Mouse (Mus musculus) fat pad, adult 2 months (tissue): ENCODE data around the gene Pcnx.

ENCODE experiments used
- DNase-seq: peaks from one replicate; pipeline ENCODE4 v3.0.0-alpha.2; 2011; ENCODE audit warnings: low read depth, low spot score; ENCODE audit errors: extremely low read depth

Gene Pcnx

GRCm38 (mm10) chr12:81894311-81894710 lies 34.5 kb downstream of the Pcnx start:
- DNase-seq: no peak

- DNase-seq: no peak
Measured at GRCm38 (mm10) chr12:81895986-81896385, 36.2 kb downstream of the Pcnx start.

- DNase-seq: no peak
Measured at GRCm38 (mm10) chr12:81904456-81904855, 44.6 kb downstream of the Pcnx start.

GRCm38 (mm10) chr12:81905865-81906264 lies 46.0 kb downstream of the Pcnx start:
- DNase-seq: peak; percentile 51

- DNase-seq: no peak
Measured at GRCm38 (mm10) chr12:81907741-81908357, 48.0 kb downstream of the Pcnx start.

- no peak for DNase-seq
Measured at GRCm38 (mm10) chr12:81910439-81910838, 50.6 kb downstream of the Pcnx start.

- DNase-seq: no peak
Measured at GRCm38 (mm10) chr12:81915176-81915950, 55.5 kb downstream of the Pcnx start.

GRCm38 (mm10) chr12:81918346-81918745 lies 58.5 kb downstream of the Pcnx start:
- no peak for DNase-seq

GRCm38 (mm10) chr12:81918886-81919285 lies 59.1 kb downstream of the Pcnx start:
- no peak for DNase-seq

- no peak for DNase-seq
Measured at GRCm38 (mm10) chr12:81920027-81920426, 60.2 kb downstream of the Pcnx start.

- no peak for DNase-seq
Measured at GRCm38 (mm10) chr12:81920614-81921013, 60.8 kb downstream of the Pcnx start.

- DNase-seq: no peak
Measured at GRCm38 (mm10) chr12:81921785-81922184, 62.0 kb downstream of the Pcnx start.

- DNase-seq: no peak
Measured at GRCm38 (mm10) chr12:81922838-81923237, 63.0 kb downstream of the Pcnx start.

GRCm38 (mm10) chr12:81927163-81927562 lies 67.3 kb downstream of the Pcnx start:
- no peak for DNase-seq

- DNase-seq: no peak
Measured at GRCm38 (mm10) chr12:81927643-81928381, 68.0 kb downstream of the Pcnx start.

GRCm38 (mm10) chr12:81928382-81928770 lies 68.6 kb downstream of the Pcnx start:
- DNase-seq: no peak

GRCm38 (mm10) chr12:81932015-81932414 lies 72.2 kb downstream of the Pcnx start:
- no peak for DNase-seq

- no peak for DNase-seq
Measured at GRCm38 (mm10) chr12:81933430-81933829, 73.6 kb downstream of the Pcnx start.

- DNase-seq: no peak
Measured at GRCm38 (mm10) chr12:81934510-81934909, 74.7 kb downstream of the Pcnx start.

GRCm38 (mm10) chr12:81936066-81936465 lies 76.2 kb downstream of the Pcnx start:
- no peak for DNase-seq

GRCm38 (mm10) chr12:81941191-81941590 lies 81.4 kb downstream of the Pcnx start:
- no peak for DNase-seq
